Mouse (Mus musculus) ES-Bruce4 (cell line): ENCODE measurements around the gene Fgfr2.

Experiments
- CTCF ChIP-seq: IDR thresholded peaks from one replicate; pipeline ENCODE4 v1.8.1; 2011; ENCODE audit warnings: low read depth, low read length
- EP300 ChIP-seq: IDR thresholded peaks from 2 replicates; pipeline ENCODE4 v1.6.1; 2011; ENCODE audit warnings: low read depth, low read length; ENCODE audit not compliant: insufficient read depth
- POLR2A ChIP-seq: IDR thresholded peaks from one replicate; pipeline ENCODE4 v1.8.1; 2011; ENCODE audit warnings: low read length; ENCODE audit not compliant: insufficient read depth

GRCm38 (mm10) chr7:130854684-130855292 is 2268.4 kb downstream of the Fgfr2 start:
- no peak for TF ChIP-seq CTCF
- TF ChIP-seq EP300 = no peak
- TF ChIP-seq POLR2A = no peak
